ENCODE assay signal across 8 mouse cellular contexts in the genomic region with DNA sequence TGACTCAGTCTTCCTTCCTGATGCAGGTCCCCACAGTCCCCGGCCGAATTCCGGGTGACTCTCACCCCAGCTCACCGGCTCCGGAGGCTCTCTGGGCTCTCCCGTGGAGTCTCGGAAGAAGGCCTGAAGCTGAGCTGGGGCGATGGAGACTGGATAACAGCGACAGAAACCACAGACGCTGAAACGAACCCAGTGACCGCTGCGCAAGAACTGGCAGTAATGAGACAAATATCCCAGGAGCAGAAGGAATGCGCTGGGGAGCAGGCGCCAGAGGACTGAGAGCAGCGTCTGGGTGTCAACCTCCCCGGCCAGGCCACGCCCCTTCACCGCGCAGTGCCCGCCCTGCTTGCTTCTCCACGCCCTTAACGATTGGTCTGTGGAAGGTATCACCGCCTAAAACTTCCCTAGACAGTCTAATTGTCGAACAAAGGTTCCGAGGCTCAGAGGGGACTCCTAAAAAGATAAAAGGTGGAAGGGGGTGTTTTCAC. TPM values are rescaled to one million over a fixed set of nuclear protein-coding genes. Genes with fewer than 3 reads are reported as not detected.
DNase-seq lines count a peak whose midpoint lies in the region; ATAC-seq and TF ChIP-seq lines count a peak whose summit lies in the region.

A gene (minus strand): TSS at position 335 of the 488 bp plus-strand sequence.

- peak within 1 kb of the TSS; percentile 63 for H3K4me2 ChIP-seq in forebrain, embryonic 12.5 days
- H3K4me2 ChIP-seq in heart, postnatal 0 days (ENCODE audit: low read depth, low read length): peak within 1 kb of the TSS; percentile 76
- peak within 1 kb of the TSS; percentile 58 for H3K4me2 ChIP-seq in liver, embryonic 16.5 days (ENCODE audit: low read depth, low read length)
- peak within 1 kb of the TSS; percentile 60 for H3K4me2 ChIP-seq in neural tube, embryonic 13.5 days

- peak within 1 kb of the TSS; percentile 21; the same call in 1 of the 2 replicates for H3K27ac ChIP-seq in forebrain, embryonic 12.5 days
- H3K27ac ChIP-seq in heart, postnatal 0 days (ENCODE audit: low read depth): peak within 1 kb of the TSS; percentile 92
- peak within 1 kb of the TSS; percentile 90 for H3K27ac ChIP-seq in liver, embryonic 16.5 days (ENCODE audit: low read length)
- H3K27ac ChIP-seq in neural tube, embryonic 13.5 days (replicated peaks): peak within 1 kb of the TSS; percentile 65
- 0 out of 2 replicates have a peak within 1 kb of the TSS, but pooled peaks have one; percentile 1 for H3K27ac ChIP-seq in testis, adult 2 months (ENCODE audit: control insufficient read depth, insufficient read depth, low read depth, low read length)

- H3K36me3 ChIP-seq in E14TG2a.4 (ENCODE audit: insufficient read depth, low read length): no peaks in the 10 kb centered on the region
- H3K36me3 ChIP-seq in forebrain, embryonic 12.5 days (replicated peaks): no peaks in the 10 kb centered on the region
- H3K36me3 ChIP-seq in heart, postnatal 0 days (replicated peaks; ENCODE audit: control insufficient read depth, insufficient read depth, low read length): no peaks in the 10 kb centered on the region
- H3K36me3 ChIP-seq in liver, embryonic 16.5 days (ENCODE audit: control insufficient read depth, insufficient read depth): peaks cover 1% of the 10 kb centered on the region; the same call in 1 of the 2 replicates
- H3K36me3 ChIP-seq in neural tube, embryonic 13.5 days: no peaks in the 10 kb centered on the region
- H3K36me3 ChIP-seq in testis, adult 2 months (ENCODE audit: control insufficient read depth, insufficient read depth, low read length): no peaks in the 10 kb centered on the region

- peak; percentile 61 for TF ChIP-seq POLR2A in testis, adult 2 months (IDR thresholded peaks at IDR 0.05; ENCODE audit: control insufficient read depth, low read depth, low read length)

- peak; percentile 93 for DNase-seq in c-Kit-positive CD71-positive TER-119-positive erythroid progenitor cells, embryonic 14.5 days (ENCODE audit: low spot score)
- DNase-seq in heart, postnatal 0 days (ENCODE audit: low spot score): peak; percentile 96
- peak; percentile 98 for DNase-seq in kidney, postnatal 4 days

- ATAC-seq in forebrain, embryonic 12.5 days (ENCODE audit: low FRiP score): peak; percentile 93
- peak; percentile 100 for ATAC-seq in heart, postnatal 0 days (ENCODE audit: insufficient read depth, low read depth)
- ATAC-seq in liver, embryonic 16.5 days (ENCODE audit: low read depth): peak; percentile 92
- ATAC-seq in neural tube, embryonic 13.5 days (ENCODE audit: low read depth): peak; percentile 98

- no peaks in the 10 kb centered on the region for H3K9me3 ChIP-seq in E14TG2a.4 (ENCODE audit: low read length)
- no peaks in the 10 kb centered on the region for H3K9me3 ChIP-seq in forebrain, embryonic 12.5 days
- H3K9me3 ChIP-seq in heart, postnatal 0 days (replicated peaks; ENCODE audit: control insufficient read depth, low read length): no peaks in the 10 kb centered on the region
- H3K9me3 ChIP-seq in liver, embryonic 16.5 days (replicated peaks; ENCODE audit: control insufficient read depth, low read length): no peaks in the 10 kb centered on the region
- no peaks in the 10 kb centered on the region for H3K9me3 ChIP-seq in neural tube, embryonic 13.5 days

- peaks cover 22% of the 10 kb centered on the region for H3K4me1 ChIP-seq in E14TG2a.4 (replicated peaks; ENCODE audit: low read depth, low read length)
- H3K4me1 ChIP-seq in forebrain, embryonic 12.5 days: peaks cover 12% of the 10 kb centered on the region
- H3K4me1 ChIP-seq in heart, postnatal 0 days (ENCODE audit: control insufficient read depth, insufficient read depth): peaks cover 27% of the 10 kb centered on the region
- H3K4me1 ChIP-seq in liver, embryonic 16.5 days (ENCODE audit: control insufficient read depth, low read depth, low read length): peaks cover 33% of the 10 kb centered on the region
- H3K4me1 ChIP-seq in neural tube, embryonic 13.5 days (replicated peaks): peaks cover 14% of the 10 kb centered on the region
- no peaks in the 10 kb centered on the region; the same call in 1 of the 2 replicates for H3K4me1 ChIP-seq in testis, adult 2 months (ENCODE audit: control insufficient read depth, insufficient read depth, low read length)

- peak within 1 kb of the TSS; percentile 59 for H3K9ac ChIP-seq in forebrain, embryonic 12.5 days
- H3K9ac ChIP-seq in heart, postnatal 0 days (replicated peaks; ENCODE audit: low read depth, low read length): peak within 1 kb of the TSS; percentile 64
- peak within 1 kb of the TSS; percentile 81 for H3K9ac ChIP-seq in liver, embryonic 16.5 days (ENCODE audit: low read depth, low read length)
- peak within 1 kb of the TSS; percentile 64 for H3K9ac ChIP-seq in neural tube, embryonic 13.5 days

- H3K4me3 ChIP-seq in E14TG2a.4 (replicated peaks; ENCODE audit: low read length): peak within 1 kb of the TSS; percentile 79
- peak within 1 kb of the TSS; percentile 42 for H3K4me3 ChIP-seq in forebrain, embryonic 12.5 days (replicated peaks)
- peak within 1 kb of the TSS; percentile 64 for H3K4me3 ChIP-seq in heart, postnatal 0 days (ENCODE audit: low read depth, low read length)
- peak within 1 kb of the TSS; percentile 78 for H3K4me3 ChIP-seq in liver, embryonic 16.5 days (ENCODE audit: low read depth, low read length)
- peak within 1 kb of the TSS; percentile 39 for H3K4me3 ChIP-seq in neural tube, embryonic 13.5 days
- H3K4me3 ChIP-seq in testis, adult 2 months (ENCODE audit: control insufficient read depth, low read depth, low read length): peak within 1 kb of the TSS; percentile 62

- no peak for TF ChIP-seq EP300 in heart, postnatal 0 days (IDR thresholded peaks at IDR 0.05; ENCODE audit: low read depth)

- TF ChIP-seq CTCF in E14TG2a.4 (conservative IDR thresholded peaks at IDR 0.05; ENCODE audit: low read length): no peak
- peak; percentile 21; the same call in 1 of the 2 replicates for TF ChIP-seq CTCF in heart, postnatal 0 days (IDR thresholded peaks at IDR 0.05; ENCODE audit: low read depth)
- no peak for TF ChIP-seq CTCF in testis, adult 2 months (IDR thresholded peaks at IDR 0.05; ENCODE audit: control insufficient read depth, insufficient read depth, insufficient replicate concordance, low read depth, low read length)

- 1% methylated on average over 26 of the region's 26 CpGs for WGBS in forebrain, embryonic 12.5 days
- under 1% methylated on average over 26 of the region's 26 CpGs for WGBS in heart, postnatal 0 days
- 0% methylated on average over 26 of the region's 26 CpGs for WGBS in liver, embryonic 16.5 days (ENCODE audit: insufficient replicate concordance)
- under 1% methylated on average over 26 of the region's 26 CpGs for WGBS in neural tube, embryonic 13.5 days

- no peaks in the 10 kb centered on the region for H3K27me3 ChIP-seq in E14TG2a.4 (ENCODE audit: insufficient read depth, low read length)
- no peaks in the 10 kb centered on the region for H3K27me3 ChIP-seq in forebrain, embryonic 12.5 days
- H3K27me3 ChIP-seq in heart, postnatal 0 days (ENCODE audit: control insufficient read depth, insufficient read depth, low read length): no peaks in the 10 kb centered on the region
- no peaks in the 10 kb centered on the region for H3K27me3 ChIP-seq in liver, embryonic 16.5 days (ENCODE audit: control insufficient read depth, insufficient read depth, low read depth, low read length)
- H3K27me3 ChIP-seq in neural tube, embryonic 13.5 days: no peaks in the 10 kb centered on the region
- H3K27me3 ChIP-seq in testis, adult 2 months (ENCODE audit: control insufficient read depth, insufficient read depth, low read length): no peaks in the 10 kb centered on the region

RNA-seq across cellular contexts. Expression of the gene that starts here (rescaled TPM):
- 1.5 and 1.8 TPM in 2 replicates for polyA plus RNA-seq in forebrain, embryonic 12.5 days (2016; fragmentation: Nextera tagmentation; extraction: Ambion mirVana)
- total RNA-seq in heart, postnatal 0 days (2014; rRNA removed; ENCODE audit: low replicate concordance): 3.7 and 4.7 TPM in 2 replicates
- polyA plus RNA-seq in heart, postnatal 0 days (2015; fragmentation: Nextera tagmentation; extraction: Ambion mirVana): 3.0 and 3.3 TPM in 2 replicates
- 5.1 and 5.2 TPM in 2 replicates for polyA plus RNA-seq in liver, embryonic 16.5 days (2015; fragmentation: Nextera tagmentation; extraction: Ambion mirVana)
- polyA plus RNA-seq in neural tube, embryonic 13.5 days (2015; fragmentation: Nextera tagmentation; extraction: Ambion mirVana): 1.5 and 1.6 TPM in 2 replicates
- polyA plus RNA-seq in testis, adult 2 months (2012; rRNA removed): 0.87 and 0.91 TPM in 2 replicates

Comparison
In these comparisons a context has a peak if more than half of its experiments do, and no peak if none do; other contexts are left out.
1. Peak in every context shown above with its lines: DNase-seq, ATAC-seq, H3K4me3 ChIP-seq and H3K27ac ChIP-seq.
2. H3K27ac ChIP-seq: peak in every context shown above with its lines; median percentile 92 in heart, postnatal 0 days; 90 in liver, embryonic 16.5 days; 65 in neural tube, embryonic 13.5 days; 21 in forebrain, embryonic 12.5 days; 1 in testis, adult 2 months.